Mouse (Mus musculus) lung, adult 2 months (tissue): ENCODE results near the gene Ralgps2.

ENCODE experiments used
- CTCF ChIP-seq: fragments of 200-500 bp; IDR thresholded peaks from 2 replicates; pipeline ENCODE4 v1.5.1; 2011; ENCODE audit warnings: mild to moderate bottlenecking, low read length, control low read depth; ENCODE audit not compliant: insufficient read depth
- POLR2A ChIP-seq: fragments of 200-500 bp; IDR thresholded peaks from 2 replicates; pipeline ENCODE4 v1.6.1; 2011; ENCODE audit warnings: low read depth, mild to moderate bottlenecking, control low read depth, low read length, borderline replicate concordance; ENCODE audit errors: extremely low read depth

GRCm38 (mm10) chr1:156938705-156939242, 652 bp downstream of the Ralgps2 start:
- TF ChIP-seq CTCF (no peak), POLR2A (no peak)
